Mouse (Mus musculus) ES-Bruce4 (cell line): ENCODE results near the gene Gm973.

ENCODE experiments used
- CTCF ChIP-seq: IDR thresholded peaks from one replicate; pipeline ENCODE4 v1.8.1; 2011; ENCODE audit warnings: low read depth, low read length
- EP300 ChIP-seq: IDR thresholded peaks from 2 replicates; pipeline ENCODE4 v1.6.1; 2011; ENCODE audit warnings: low read depth, low read length; ENCODE audit not compliant: insufficient read depth
- POLR2A ChIP-seq: IDR thresholded peaks from one replicate; pipeline ENCODE4 v1.8.1; 2011; ENCODE audit warnings: low read length; ENCODE audit not compliant: insufficient read depth

- TF ChIP-seq CTCF (no peak), POLR2A (no peak), EP300 (no peak)
Observed at GRCm38 (mm10) chr1:59579327-59579726, 63.3 kb downstream of the Gm973 start.
